Mouse (Mus musculus): ENCODE measurements around the gene Sfpq.

The Sfpq gene

GRCm38 (mm10) chr4:127026826-127027225 lies 5.7 kb downstream of the Sfpq start:
- in situ Hi-C loops (cut with MboI; ENCODE audit: low sequenced_read_pairs), result no loop called here

GRCm38 (mm10) chr4:127027228-127028190 lies 6.4 kb downstream of the Sfpq start:
- in situ Hi-C loops (cut with MboI; ENCODE audit: low sequenced_read_pairs), result no loop called here

- in situ Hi-C loops (cut with MboI; ENCODE audit: low sequenced_read_pairs), result no loop called here
Measured at GRCm38 (mm10) chr4:127037158-127037557, 16.0 kb downstream of the Sfpq start.

GRCm38 (mm10) chr4:127037908-127038827 lies 17.0 kb downstream of the Sfpq start:
- in situ Hi-C loops (cut with MboI; ENCODE audit: low sequenced_read_pairs), result no loop called here

GRCm38 (mm10) chr4:127038828-127039349 lies 17.8 kb downstream of the Sfpq start:
- in situ Hi-C loops (cut with MboI; ENCODE audit: low sequenced_read_pairs), result no loop called here

- in situ Hi-C loops (cut with MboI; ENCODE audit: low sequenced_read_pairs), result no loop called here
Measured at GRCm38 (mm10) chr4:127039871-127040483, 18.9 kb downstream of the Sfpq start.

- in situ Hi-C loops (cut with MboI; ENCODE audit: low sequenced_read_pairs), result no loop called here
Measured at GRCm38 (mm10) chr4:127043540-127043939, 22.4 kb downstream of the Sfpq start.

- in situ Hi-C loops (cut with MboI; ENCODE audit: low sequenced_read_pairs), result loop anchor here (10.0 kb wide), 1 partner anchor 194 kb away; the partner anchor contains the start of gene Smim12
Measured at GRCm38 (mm10) chr4:127051121-127051520, 30.0 kb downstream of the Sfpq start.

- in situ Hi-C loops (cut with MboI; ENCODE audit: low sequenced_read_pairs), result loop anchor here (10.0 kb wide), 1 partner anchor 192 kb away; the partner anchor contains the start of gene Smim12
Measured at GRCm38 (mm10) chr4:127053071-127053470, 31.9 kb downstream of the Sfpq start.

GRCm38 (mm10) chr4:127054522-127055198 lies 33.5 kb downstream of the Sfpq start:
- in situ Hi-C loops (cut with MboI; ENCODE audit: low sequenced_read_pairs), result loop anchor here (10.0 kb wide), 1 partner anchor 190 kb away; the partner anchor contains the start of gene Smim12

GRCm38 (mm10) chr4:127060585-127061290 lies 39.6 kb downstream of the Sfpq start, which contains the start of gene Zmym1:
Gene Zmym1 (minus strand): TSS chr4:127061152.
- in situ Hi-C loops (cut with MboI; ENCODE audit: low sequenced_read_pairs), result no loop called here

GRCm38 (mm10) chr4:127064051-127064450 lies 42.9 kb downstream of the Sfpq start:
- in situ Hi-C loops (cut with MboI; ENCODE audit: low sequenced_read_pairs), result no loop called here

GRCm38 (mm10) chr4:127074915-127075314 lies 53.8 kb downstream of the Sfpq start:
- in situ Hi-C loops (cut with MboI; ENCODE audit: low sequenced_read_pairs), result no loop called here

- in situ Hi-C loops (cut with MboI; ENCODE audit: low sequenced_read_pairs), result no loop called here
Measured at GRCm38 (mm10) chr4:127076875-127077548, 55.9 kb downstream of the Sfpq start, which contains the start of gene Zmym6. Gene Zmym6 (plus strand): TSS chr4:127077383.

GRCm38 (mm10) chr4:127080806-127081205 lies 59.7 kb downstream of the Sfpq start:
- in situ Hi-C loops (cut with MboI; ENCODE audit: low sequenced_read_pairs), result no loop called here

- in situ Hi-C loops (cut with MboI; ENCODE audit: low sequenced_read_pairs), result no loop called here
Measured at GRCm38 (mm10) chr4:127083131-127083530, 62.0 kb downstream of the Sfpq start.

- in situ Hi-C loops (cut with MboI; ENCODE audit: low sequenced_read_pairs), result no loop called here
Measured at GRCm38 (mm10) chr4:127085761-127086160, 64.6 kb downstream of the Sfpq start.
